Mouse (Mus musculus) cerebellum, postnatal 36 days (tissue): ENCODE results near the gene Adora2b.
A peak's percentile ranks its signal among the peaks of the same experiment; 100 is the strongest.

ENCODE experiments used
- DNase-seq, 2 experiments: peaks; one replicate each; pipeline ENCODE4 v3.0.0; 2021 to 2022; ENCODE audit warnings: mixed read lengths in 2 of 2

The Adora2b gene

GRCm38 (mm10) chr11:62248401-62249244 is at the start of gene Adora2b:
Gene Adora2b (plus strand): TSS chr11:62248984.
- DNase-seq = peak; percentile 17 to 30

GRCm38 (mm10) chr11:62200901-62201512 is 47.8 kb upstream of the Adora2b start:
- no peak for DNase-seq

- DNase-seq = no peak
Measured at GRCm38 (mm10) chr11:62202645-62203044, 46.1 kb upstream of the Adora2b start.

- DNase-seq = no peak
Measured at GRCm38 (mm10) chr11:62209111-62209510, 39.7 kb upstream of the Adora2b start.

GRCm38 (mm10) chr11:62209891-62210290 is 38.9 kb upstream of the Adora2b start:
- no peak for DNase-seq

- peak; percentile 25 to 28 for DNase-seq
Measured at GRCm38 (mm10) chr11:62213384-62213989, 35.3 kb upstream of the Adora2b start.

GRCm38 (mm10) chr11:62215107-62215506 is 33.7 kb upstream of the Adora2b start:
- no peak for DNase-seq

GRCm38 (mm10) chr11:62217751-62218150 is 31.0 kb upstream of the Adora2b start:
- no peak for DNase-seq

- DNase-seq = no peak
Measured at GRCm38 (mm10) chr11:62220756-62221510, 27.9 kb upstream of the Adora2b start.

- no peak for DNase-seq
Measured at GRCm38 (mm10) chr11:62223416-62223815, 25.4 kb upstream of the Adora2b start.

- peak; percentile 31 to 32 for DNase-seq
Measured at GRCm38 (mm10) chr11:62223962-62224361, 24.8 kb upstream of the Adora2b start.

GRCm38 (mm10) chr11:62224797-62225196 is 24.0 kb upstream of the Adora2b start:
- no peak for DNase-seq

GRCm38 (mm10) chr11:62240631-62241261 is 8.0 kb upstream of the Adora2b start:
- no peak for DNase-seq

- no peak for DNase-seq
Measured at GRCm38 (mm10) chr11:62243871-62244270, 4.9 kb upstream of the Adora2b start.

- DNase-seq = no peak
Measured at GRCm38 (mm10) chr11:62244471-62244870, 4.3 kb upstream of the Adora2b start.

GRCm38 (mm10) chr11:62247759-62248400 is 904 bp upstream of the Adora2b start:
- no peak for DNase-seq

- peak; percentile 30 for DNase-seq
Measured at GRCm38 (mm10) chr11:62249266-62250037, 668 bp downstream of the Adora2b start.

- DNase-seq = no peak
Measured at GRCm38 (mm10) chr11:62251047-62251446, 2.3 kb downstream of the Adora2b start.

- DNase-seq = no peak
Measured at GRCm38 (mm10) chr11:62253380-62253779, 4.6 kb downstream of the Adora2b start.

GRCm38 (mm10) chr11:62259214-62259613 is 10.4 kb downstream of the Adora2b start:
- DNase-seq = no peak

GRCm38 (mm10) chr11:62263599-62263998 is 14.8 kb downstream of the Adora2b start:
- no peak for DNase-seq
